Mouse (Mus musculus) right cerebral cortex, adult 18-20 months (tissue): ENCODE data around the gene Hist2h3c2.
A peak's percentile ranks its signal among the peaks of the same experiment; 100 is the strongest.
"Not testable (repeated sequence)": the region's sequence is repeated elsewhere in the genome, so short reads cannot be mapped to it uniquely, and the experiment has no call there.

Source experiments
- DNase-seq: peaks from one replicate; pipeline ENCODE4 v3.0.0; 2022; ENCODE audit warnings: mixed read lengths

Gene Hist2h3c2

GRCm38 (mm10) chr3:96238954-96239793 is at the start of gene Hist2h3c2:
Hist2h3c2 (minus strand) TSS chr3:96239127.
- peak; percentile 33 for DNase-seq

- not testable (repeated sequence) for DNase-seq
These were observed 48.4 kb upstream of the Hist2h3c2 start for GRCm38 (mm10) chr3:96287334-96287733.

DNA sequence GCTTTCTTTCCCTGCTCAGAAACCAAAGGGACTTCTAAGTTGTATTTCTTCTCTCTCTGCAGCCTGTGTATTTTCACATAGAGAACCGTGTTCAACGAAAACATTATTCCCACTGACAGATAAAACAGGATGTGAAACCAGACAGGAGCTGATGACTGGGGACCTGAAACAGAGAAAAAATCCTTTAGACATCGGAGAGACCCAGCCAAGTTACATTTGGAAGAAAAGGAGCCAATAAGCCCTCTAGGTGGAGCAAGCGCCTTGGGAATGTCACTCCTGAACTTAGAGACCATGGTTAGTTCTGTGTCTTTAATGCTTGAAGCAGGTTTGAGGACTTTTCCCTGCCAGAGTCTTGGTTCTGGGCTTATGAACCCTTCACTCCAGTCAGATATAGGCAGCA is 45.5 kb upstream of the Hist2h3c2 start:
- DNase-seq: peak; percentile 37

- no peak for DNase-seq
These were observed 41.7 kb upstream of the Hist2h3c2 start for GRCm38 (mm10) chr3:96280660-96281059.

GRCm38 (mm10) chr3:96277800-96278624 is 39.1 kb upstream of the Hist2h3c2 start:
- DNase-seq: peak; percentile 94

DNA sequence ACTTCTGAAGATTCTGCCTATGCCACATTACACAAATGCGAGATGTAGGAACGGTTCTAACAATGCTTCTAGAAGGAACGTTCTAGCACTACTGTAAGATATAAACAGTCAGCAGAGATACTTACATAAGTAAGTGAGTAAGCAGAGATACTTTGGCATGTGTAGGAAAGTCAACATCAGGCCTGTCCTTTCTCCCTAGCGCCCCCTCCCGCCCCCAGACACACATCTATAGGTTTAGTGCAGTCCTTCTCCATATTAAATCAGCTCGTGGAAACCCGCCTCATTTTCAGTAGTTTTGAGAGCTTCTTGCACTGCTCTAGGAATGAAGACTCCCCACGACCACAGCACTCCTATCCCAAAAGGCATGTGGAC is 38.5 kb upstream of the Hist2h3c2 start:
- peak; percentile 54 for DNase-seq

- no peak for DNase-seq
These were observed 34.9 kb upstream of the Hist2h3c2 start for GRCm38 (mm10) chr3:96273591-96274465.

DNA sequence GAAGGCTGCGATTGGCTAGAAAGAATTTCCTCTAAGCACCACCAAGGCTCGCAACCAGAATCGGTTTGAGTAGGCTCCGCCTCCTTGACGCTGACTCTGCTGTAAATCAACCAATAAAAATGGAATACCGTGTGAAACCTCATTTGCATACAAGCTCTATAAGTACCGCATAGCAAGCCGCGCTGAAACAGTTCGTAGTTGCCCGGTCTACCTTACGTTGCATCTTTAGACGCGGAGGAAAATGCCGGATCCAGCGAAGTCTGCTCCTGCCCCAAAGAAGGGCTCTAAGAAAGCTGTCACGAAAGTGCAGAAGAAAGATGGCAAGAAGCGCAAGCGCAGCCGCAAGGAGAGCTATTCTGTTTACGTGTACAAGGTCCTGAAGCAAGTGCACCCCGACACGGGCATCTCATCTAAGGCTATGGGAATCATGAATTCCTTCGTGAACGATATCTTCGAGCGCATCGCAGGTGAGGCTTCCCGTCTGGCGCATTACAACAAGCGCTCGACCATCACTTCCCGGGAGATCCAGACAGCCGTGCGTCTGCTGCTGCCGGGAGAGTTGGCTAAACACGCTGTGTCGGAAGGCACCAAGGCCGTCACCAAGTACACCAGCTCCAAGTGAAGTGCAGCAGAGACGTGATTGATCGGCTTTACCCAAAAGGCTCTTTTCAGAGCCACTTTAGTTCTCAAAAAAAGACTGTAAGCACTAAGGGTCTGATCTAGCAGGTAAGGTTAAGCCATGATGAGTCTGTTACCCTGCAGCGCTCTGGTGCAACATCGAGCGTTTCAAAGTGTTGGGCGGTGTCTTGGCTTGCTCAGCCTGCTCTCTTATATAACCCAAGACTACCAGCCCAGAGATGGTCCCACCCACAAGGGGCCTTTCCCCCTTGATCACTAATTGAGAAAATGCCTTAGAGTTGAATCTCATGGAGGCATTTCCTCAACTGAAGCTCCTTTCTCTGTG is 30.9 kb upstream of the Hist2h3c2 start, which contains the start of gene Hist2h2bb:
Gene Hist2h2bb, plus strand, starts transcription at position 242 of the 964 bp plus-strand sequence.
- DNase-seq: peak; percentile 96

GRCm38 (mm10) chr3:96268776-96269378 is 29.9 kb upstream of the Hist2h3c2 start:
- not testable (repeated sequence) for DNase-seq

DNA sequence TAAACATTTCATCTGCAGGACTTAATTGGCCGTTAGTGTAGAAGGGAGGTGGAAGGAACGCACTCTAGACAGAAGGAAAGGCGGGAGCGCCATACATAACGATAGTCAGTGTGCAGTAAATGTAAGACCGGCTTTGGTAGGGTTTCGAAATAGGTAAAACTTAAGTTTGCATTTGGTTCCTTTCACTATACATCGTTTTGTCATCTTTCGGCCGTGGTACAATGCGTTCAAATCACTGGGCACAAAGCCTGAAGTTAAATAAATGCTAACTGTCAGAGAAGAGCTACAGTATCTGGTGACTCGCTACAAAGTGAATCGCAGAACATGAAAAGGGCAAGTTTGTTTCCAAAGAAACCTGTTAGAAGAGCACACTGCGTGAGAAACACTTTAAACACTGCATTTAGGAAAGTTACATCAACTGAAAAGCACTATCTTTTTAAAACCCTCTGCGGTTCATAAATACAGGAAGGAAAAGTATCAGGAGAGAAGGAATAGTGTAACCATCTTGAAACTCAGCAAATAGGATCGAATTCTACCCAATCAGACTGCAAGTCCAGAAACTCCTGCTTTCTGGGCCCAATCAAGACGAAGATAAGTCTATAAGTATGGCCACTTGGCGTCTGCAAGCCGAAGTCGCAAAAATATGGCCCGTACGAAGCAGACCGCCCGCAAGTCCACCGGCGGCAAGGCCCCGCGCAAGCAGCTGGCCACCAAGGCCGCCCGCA is 29.3 kb upstream of the Hist2h3c2 start, which contains the start of gene Hist2h3b:
Gene Hist2h3b, plus strand, starts transcription at position 604 of the 725 bp plus-strand sequence.
- DNase-seq: peak; percentile 86

DNA sequence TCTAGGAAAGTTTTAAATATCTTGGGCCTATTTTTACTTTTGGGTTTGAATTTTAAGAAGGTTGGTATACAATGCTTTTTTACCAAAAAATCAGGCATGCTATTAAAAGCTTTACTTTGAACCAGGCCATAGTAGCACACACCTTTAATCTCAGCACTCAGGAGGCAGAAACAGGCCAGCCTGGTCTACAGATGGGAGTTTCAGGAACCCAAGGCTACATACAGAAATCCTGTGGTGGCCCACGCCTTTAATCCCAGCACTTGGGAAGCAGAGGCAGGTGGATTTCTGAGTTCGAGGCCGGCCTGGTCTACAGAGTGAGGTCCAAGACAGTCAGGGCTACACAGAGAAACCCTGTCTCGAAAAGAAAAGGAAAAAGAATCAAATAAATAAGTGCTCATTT is 28.6 kb upstream of the Hist2h3c2 start:
- no peak for DNase-seq

DNA sequence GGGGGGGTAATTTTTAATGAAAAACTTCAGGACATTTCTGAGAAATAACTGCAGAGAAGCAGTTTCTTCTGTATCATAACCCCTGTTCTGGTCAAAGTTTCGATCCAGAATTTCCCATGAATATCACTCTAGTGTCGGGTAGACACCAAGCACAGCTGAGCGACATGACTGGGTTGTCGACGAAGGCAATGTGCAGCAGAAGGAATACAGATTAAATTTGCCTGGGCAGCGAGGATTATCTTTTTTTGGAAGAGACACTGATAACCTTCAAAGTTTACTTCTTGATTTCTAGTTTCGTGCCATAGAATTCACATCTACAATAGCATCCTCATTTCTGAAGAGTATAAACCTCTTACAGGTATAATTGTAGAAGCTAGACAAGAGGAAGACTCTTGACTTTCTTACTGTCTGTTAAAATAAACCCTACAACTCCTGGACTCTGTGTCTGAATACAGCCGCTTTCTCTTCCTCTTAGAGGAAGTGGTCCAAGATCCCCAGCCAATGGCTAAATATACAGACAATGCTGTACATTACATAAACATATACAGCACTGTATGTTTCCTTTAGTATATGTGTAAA is 27.3 kb upstream of the Hist2h3c2 start:
- no peak for DNase-seq

DNA sequence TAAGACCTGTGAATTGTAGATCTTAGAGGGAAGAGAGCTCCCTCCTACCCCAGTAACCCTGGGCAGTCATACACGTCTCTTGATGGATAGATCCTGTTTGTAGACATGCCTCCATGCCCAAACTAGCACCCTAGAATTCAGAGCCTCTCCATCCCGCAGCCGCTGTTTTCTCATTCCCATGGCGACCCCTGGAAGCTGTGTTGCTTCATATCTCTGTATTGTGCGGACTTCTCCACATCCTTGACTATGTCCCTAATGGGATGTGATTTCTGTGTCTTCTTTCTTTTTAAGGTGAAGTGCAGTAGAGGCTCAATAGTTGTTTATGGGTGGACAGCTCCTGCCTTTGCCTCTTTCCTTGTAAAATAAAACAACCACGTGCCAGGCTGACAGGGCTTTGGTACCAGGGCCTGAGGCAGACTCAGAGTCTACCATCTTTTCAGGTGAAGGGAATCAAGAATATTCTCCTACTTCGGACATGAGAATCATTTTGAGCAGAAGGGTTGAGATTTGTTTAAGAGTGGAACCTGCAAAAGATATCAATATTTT is 25.6 kb upstream of the Hist2h3c2 start:
- no peak for DNase-seq

DNA sequence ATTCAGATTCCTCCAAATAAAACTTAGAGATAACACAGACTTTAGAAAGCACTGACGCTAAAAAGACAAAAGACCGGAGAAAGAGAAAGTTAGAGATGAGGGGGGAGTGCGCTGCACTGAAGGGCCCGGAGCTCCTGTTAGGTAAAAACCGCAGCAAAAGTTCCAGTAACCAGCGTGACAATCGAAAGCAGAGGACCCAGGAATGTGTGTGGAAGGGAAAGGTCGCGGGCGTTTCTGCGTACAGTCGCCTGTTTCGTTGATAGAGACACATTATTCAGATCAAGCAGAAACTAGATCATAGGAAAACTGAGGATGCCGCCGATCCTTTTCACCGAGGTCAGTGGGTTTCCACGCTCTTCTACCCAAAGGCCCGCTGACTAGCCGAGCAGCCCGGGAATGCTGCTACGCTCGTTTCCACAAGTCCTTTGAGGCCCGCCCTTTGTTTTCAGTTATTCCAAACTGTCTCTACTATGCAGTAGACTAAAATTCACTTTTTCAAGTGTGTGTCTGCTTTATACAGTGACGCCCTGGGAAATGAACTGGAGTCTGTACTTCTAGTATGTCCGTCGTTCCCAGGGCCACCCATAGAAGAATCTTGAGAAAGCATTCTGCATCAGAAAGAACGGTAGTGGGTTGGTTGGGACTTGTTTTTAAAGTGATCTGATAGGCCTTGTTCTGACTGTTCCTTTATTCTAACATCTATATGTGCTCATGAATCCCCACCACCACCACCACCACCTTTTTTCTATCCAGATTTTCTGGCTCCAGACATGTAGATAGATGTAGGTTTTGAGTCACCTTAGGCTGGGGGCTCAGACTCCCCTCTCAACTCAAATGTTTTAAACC is 24.9 kb upstream of the Hist2h3c2 start:
- peak; percentile 43 for DNase-seq

DNA sequence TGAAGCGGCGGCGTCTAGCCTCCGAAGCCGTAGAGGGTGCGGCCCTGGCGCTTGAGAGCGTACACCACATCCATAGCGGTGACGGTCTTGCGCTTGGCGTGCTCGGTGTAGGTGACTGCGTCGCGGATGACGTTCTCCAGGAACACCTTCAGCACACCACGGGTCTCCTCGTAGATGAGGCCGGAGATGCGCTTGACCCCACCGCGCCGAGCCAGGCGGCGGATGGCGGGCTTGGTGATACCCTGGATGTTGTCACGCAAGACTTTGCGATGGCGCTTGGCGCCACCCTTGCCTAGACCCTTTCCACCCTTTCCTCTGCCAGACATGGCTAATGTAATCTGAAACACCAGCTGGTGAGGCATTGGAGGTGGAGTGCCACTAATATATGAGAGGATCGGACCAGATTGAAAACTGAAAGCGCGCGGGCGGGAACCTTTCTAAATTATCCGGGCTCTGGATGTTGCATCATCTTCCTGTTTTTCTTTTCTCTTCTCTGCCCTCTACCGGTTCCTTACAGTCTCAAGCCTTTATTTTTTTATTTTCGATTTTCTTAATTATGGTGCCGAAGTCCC is 24.1 kb upstream of the Hist2h3c2 start, which contains the start of gene Hist2h4:
Gene Hist2h4, minus strand, starts transcription at position 333 of the 572 bp plus-strand sequence.
- peak; percentile 97 for DNase-seq

GRCm38 (mm10) chr3:96262216-96262875 is 23.4 kb upstream of the Hist2h3c2 start:
- DNase-seq: peak; percentile 90

- DNase-seq: no peak
These were observed 22.7 kb upstream of the Hist2h3c2 start for GRCm38 (mm10) chr3:96261623-96262022.
